Mouse (Mus musculus) liver, postnatal 0 days (tissue): ENCODE data around the gene Vwa3b.

Source experiments
- CTCF ChIP-seq: sonication (generic); IDR thresholded peaks from 2 replicates; pipeline ENCODE4 v1.5.1; 2016; ENCODE audit warnings: antibody characterized with exemption, low read depth
- EP300 ChIP-seq: IDR thresholded peaks from 2 replicates; pipeline ENCODE4 v1.6.1; 2016; ENCODE audit warnings: antibody characterized with exemption, low read depth, mild to moderate bottlenecking

- no peak for TF ChIP-seq CTCF
- no peak for TF ChIP-seq EP300
These were observed 57.7 kb downstream of the Vwa3b start for GRCm38 (mm10) chr1:37084075-37084474.
